Mouse (Mus musculus) myocyte (in vitro differentiated cells): ENCODE data around the gene Foxs1. TPM values are rescaled to one million over a fixed set of nuclear protein-coding genes. Genes with fewer than 3 reads are reported as not detected.

Experiments used
- H3K27me3 ChIP-seq: one replicate; pipeline ENCODE4 v1.6.1; 2011; ENCODE audit not compliant: control insufficient read depth, insufficient read depth, insufficient read length
- H3K36me3 ChIP-seq: one replicate; pipeline ENCODE4 v1.6.1; 2011; ENCODE audit not compliant: control insufficient read depth, insufficient read depth
- H3K4me2 ChIP-seq: one replicate; pipeline ENCODE4 v1.6.1; 2011; ENCODE audit warnings: low read depth, control low read depth
- H3K4me3 ChIP-seq: one replicate; pipeline ENCODE4 v1.5.1; 2011; ENCODE audit warnings: mild to moderate bottlenecking, control low read depth, moderate library complexity
- H3K79me2 ChIP-seq: one replicate; pipeline ENCODE4 v1.6.1; 2011; ENCODE audit not compliant: control insufficient read depth, insufficient read depth
- H3ac ChIP-seq: one replicate; pipeline ENCODE4 v1.6.1; 2011; ENCODE audit not compliant: control insufficient read depth, insufficient read length
- MAX ChIP-seq: IDR thresholded peaks from one replicate; pipeline ENCODE4 v1.6.1; 2011; ENCODE audit warnings: low read depth, mild to moderate bottlenecking, control low read depth
- MYOD1 ChIP-seq, 3 experiments: IDR thresholded peaks; one replicate each; pipeline ENCODE4 v1.6.1; 2011; ENCODE audit warnings: control low read depth in 2 of 3, low read depth in 2 of 3, mild to moderate bottlenecking in 2 of 3, moderate library complexity in 1 of 3; ENCODE audit not compliant: insufficient read length in 2 of 3, control insufficient read depth in 1 of 3
- MYOG ChIP-seq, 3 experiments: IDR thresholded peaks; one replicate each; pipeline ENCODE4 v1.6.1; 2011; ENCODE audit warnings: control low read depth in 2 of 3, low read depth in 2 of 3, mild to moderate bottlenecking in 2 of 3; ENCODE audit not compliant: insufficient read length in 2 of 3, control insufficient read depth in 1 of 3, insufficient read depth in 1 of 3
- POLR2AphosphoS2 ChIP-seq: IDR thresholded peaks from one replicate; pipeline ENCODE4 v1.6.1; 2011; ENCODE audit warnings: low read depth, control low read depth; ENCODE audit not compliant: insufficient read length
- REST ChIP-seq: IDR thresholded peaks from one replicate; pipeline ENCODE4 v1.6.1; 2011; ENCODE audit warnings: mild to moderate bottlenecking, control low read depth, moderate library complexity; ENCODE audit not compliant: insufficient read depth, insufficient read length
- SRF ChIP-seq: IDR thresholded peaks from one replicate; pipeline ENCODE4 v1.6.1; 2011; ENCODE audit warnings: low read depth; ENCODE audit not compliant: control insufficient read depth, insufficient read length
- TCF3 ChIP-seq: IDR thresholded peaks from one replicate; pipeline ENCODE4 v1.6.1; 2011; ENCODE audit warnings: low read depth, control low read depth; ENCODE audit not compliant: insufficient read length
- USF1 ChIP-seq: IDR thresholded peaks from one replicate; pipeline ENCODE4 v1.6.1; 2011; ENCODE audit warnings: low read depth, mild to moderate bottlenecking, control low read depth, moderate library complexity
- polyA plus RNA-seq: library from polyadenylated mRNA; unstranded; fragments of >200 nt; fragmentation: generic; extraction: Trizol; gene quantifications from one replicate; pipeline ENCODE4 v1.2.1, GENCODE M21; 2012; ENCODE audit warnings: missing spikeins

Foxs1 gene
- polyA plus RNA-seq, 1 experiment: 31.3 TPM

DNA sequence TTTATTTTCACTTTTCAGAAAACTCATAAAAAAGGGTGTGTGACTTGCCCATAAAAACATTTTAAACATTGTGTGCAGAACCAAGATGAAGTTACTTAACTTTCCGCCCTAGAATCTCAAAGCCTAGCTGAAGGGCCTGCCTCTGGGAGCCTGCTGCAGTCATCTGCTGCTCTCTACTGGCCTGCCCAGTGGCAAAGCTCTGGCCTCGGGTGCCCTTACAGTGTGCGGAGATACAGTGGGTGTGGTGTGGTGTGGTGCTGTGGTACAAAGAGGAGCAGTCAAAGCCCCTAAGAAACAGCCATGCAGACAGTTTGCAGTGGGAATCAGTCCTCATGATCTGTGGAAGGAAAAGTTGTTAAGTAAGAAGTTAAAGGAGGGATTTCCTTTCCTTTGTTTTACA lies 45.8 kb downstream of the Foxs1 start:
- TF ChIP-seq MYOD1 (IDR thresholded peaks at IDR 0.05; ENCODE audit: control insufficient read depth in 1 of 3, insufficient read length in 2 of 3, low read depth in 2 of 3) (no peak), TCF3 (no peak), REST (no peak), SRF (no peak), MYOG (IDR thresholded peaks at IDR 0.05; ENCODE audit: control insufficient read depth in 1 of 3, insufficient read depth in 1 of 3, insufficient read length in 2 of 3, low read depth in 2 of 3) (no peak)
- Histone ChIP-seq H3K36me3 (peaks cover 68% of the 10 kb centered on the region), H3K4me2 (no peak overlapping the region), H3ac (no peak overlapping the region), H3K27me3 (no peaks in the 10 kb centered on the region), H3K4me3 (no peak overlapping the region), H3K79me2 (no peaks in the 10 kb centered on the region)

DNA sequence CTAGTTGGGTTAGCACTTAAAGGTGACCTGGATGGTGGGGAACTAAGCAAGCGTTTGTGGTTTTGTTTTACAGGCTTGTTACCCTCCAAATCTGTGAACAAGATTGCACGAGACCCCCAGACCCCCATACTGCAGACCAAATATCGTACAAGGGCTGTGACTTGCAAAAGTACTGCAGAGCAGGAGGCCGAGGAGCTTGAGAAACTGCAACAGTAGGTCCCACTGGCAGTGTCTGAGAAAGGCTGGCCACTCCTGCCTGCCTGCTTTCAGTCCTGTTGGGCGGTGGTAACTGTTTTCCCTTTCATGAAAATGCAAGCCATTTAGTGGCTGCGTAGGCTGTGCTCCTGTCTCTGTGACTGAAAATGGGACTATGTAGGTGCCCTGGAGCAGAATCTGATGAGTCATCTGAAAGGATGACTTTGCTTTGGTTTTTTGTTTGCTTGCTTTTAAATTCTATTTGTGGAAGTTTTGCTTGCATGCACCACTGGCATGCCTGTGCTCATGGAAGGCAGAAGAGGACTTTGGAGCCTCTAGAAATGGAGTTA lies 48.8 kb downstream of the Foxs1 start:
- Histone ChIP-seq H3ac (no peak overlapping the region), H3K27me3 (no peaks in the 10 kb centered on the region), H3K4me3 (no peak overlapping the region), H3K4me2 (no peak overlapping the region), H3K36me3 (peaks cover 87% of the 10 kb centered on the region), H3K79me2 (no peaks in the 10 kb centered on the region)
- TF ChIP-seq USF1: no peak
- TF ChIP-seq MYOG (IDR thresholded peaks at IDR 0.05; ENCODE audit: control insufficient read depth in 1 of 3, insufficient read depth in 1 of 3, insufficient read length in 2 of 3, low read depth in 2 of 3): no peak
- no peak for TF ChIP-seq POLR2AphosphoS2
- TF ChIP-seq MAX: no peak
- TF ChIP-seq SRF: no peak
- TF ChIP-seq REST: no peak

Other genes starting within 250 kb of the Foxs1 start
- gene Mcts2, start 246.2 kb downstream of the Foxs1 start, polyA plus RNA-seq: 27.0 TPM
- gene Id1, start 197.0 kb downstream of the Foxs1 start, polyA plus RNA-seq: 59.5 TPM
- not detected for gene Cox4i2, start 179.0 kb downstream of the Foxs1 start, polyA plus RNA-seq
- 57.0 TPM for gene Bcl2l1, start 101.5 kb downstream of the Foxs1 start, polyA plus RNA-seq
- gene Tpx2, start 85.2 kb downstream of the Foxs1 start, polyA plus RNA-seq: 26.3 TPM
- gene Mylk2, start 21.9 kb downstream of the Foxs1 start, polyA plus RNA-seq: 8.2 TPM
- 0.02 TPM for gene Dusp15, start 18.5 kb upstream of the Foxs1 start, polyA plus RNA-seq
- not detected for gene Ttll9, start 29.3 kb upstream of the Foxs1 start, polyA plus RNA-seq
- gene Pdrg1, start 82.2 kb upstream of the Foxs1 start, polyA plus RNA-seq: 79.6 TPM
- not detected for gene Xkr7, start 98.6 kb upstream of the Foxs1 start, polyA plus RNA-seq
- gene Ccm2l, start 132.7 kb upstream of the Foxs1 start, polyA plus RNA-seq: not detected
- gene Hck, start 175.3 kb upstream of the Foxs1 start, polyA plus RNA-seq: 0.10 TPM
- 55.4 TPM for gene Tm9sf4, start 228.1 kb upstream of the Foxs1 start, polyA plus RNA-seq